Mouse (Mus musculus) ovary, postnatal 14 days (tissue): Measurements from ENCODE around the gene Pcsk6.

Experiments
- DNase-seq: peaks from one replicate; pipeline ENCODE4 v3.0.0; 2022; ENCODE audit warnings: low spot score

Gene Pcsk6

GRCm38 (mm10) chr7:65940988-65941387 is 79.5 kb downstream of the Pcsk6 start:
- no peak for DNase-seq

- DNase-seq = no peak
These were observed 83.9 kb downstream of the Pcsk6 start for GRCm38 (mm10) chr7:65945342-65945993.

- DNase-seq = no peak
These were observed 84.9 kb downstream of the Pcsk6 start for GRCm38 (mm10) chr7:65946397-65946796.

- no peak for DNase-seq
These were observed 87.4 kb downstream of the Pcsk6 start for GRCm38 (mm10) chr7:65948891-65949290.

- no peak for DNase-seq
These were observed 93.0 kb downstream of the Pcsk6 start for GRCm38 (mm10) chr7:65954583-65954982.

GRCm38 (mm10) chr7:65955304-65956220 is 94.0 kb downstream of the Pcsk6 start:
- DNase-seq = no peak

- no peak for DNase-seq
These were observed 95.7 kb downstream of the Pcsk6 start for GRCm38 (mm10) chr7:65957245-65957644.

- DNase-seq = no peak
These were observed 96.6 kb downstream of the Pcsk6 start for GRCm38 (mm10) chr7:65958105-65958504.

GRCm38 (mm10) chr7:65959221-65959924 is 97.8 kb downstream of the Pcsk6 start:
- no peak for DNase-seq

- DNase-seq = no peak
These were observed 101.1 kb downstream of the Pcsk6 start for GRCm38 (mm10) chr7:65962611-65963010.

- no peak for DNase-seq
These were observed 102.9 kb downstream of the Pcsk6 start for GRCm38 (mm10) chr7:65964398-65964797.

GRCm38 (mm10) chr7:65971301-65971700 is 109.8 kb downstream of the Pcsk6 start:
- DNase-seq = no peak

GRCm38 (mm10) chr7:65977286-65977685 is 115.8 kb downstream of the Pcsk6 start:
- no peak for DNase-seq

- no peak for DNase-seq
These were observed 116.4 kb downstream of the Pcsk6 start for GRCm38 (mm10) chr7:65977977-65978376.

- no peak for DNase-seq
These were observed 117.7 kb downstream of the Pcsk6 start for GRCm38 (mm10) chr7:65978996-65979823.

GRCm38 (mm10) chr7:65980000-65980399 is 118.5 kb downstream of the Pcsk6 start:
- no peak for DNase-seq

GRCm38 (mm10) chr7:65982057-65982456 is 120.5 kb downstream of the Pcsk6 start:
- no peak for DNase-seq

- DNase-seq = no peak
These were observed 126.7 kb downstream of the Pcsk6 start for GRCm38 (mm10) chr7:65988249-65988648.

- DNase-seq = no peak
These were observed 127.2 kb downstream of the Pcsk6 start for GRCm38 (mm10) chr7:65988709-65989108.

GRCm38 (mm10) chr7:65992329-65992728 is 130.8 kb downstream of the Pcsk6 start:
- DNase-seq = no peak

- no peak for DNase-seq
These were observed 131.9 kb downstream of the Pcsk6 start for GRCm38 (mm10) chr7:65993410-65993809.
